Mouse (Mus musculus) heart, embryonic 14.5 days (tissue): Measurements from ENCODE around the gene Unc13b. TPM values are rescaled to one million over a fixed set of nuclear protein-coding genes. Genes with fewer than 3 reads are reported as not detected.

Source experiments
- ATAC-seq: fragments of 200-750 bp; cut with Nextera tagmentation; 2 replicates; pipeline ENCODE4 v1.8.0; 2017; ENCODE audit warnings: low read depth, moderate TSS enrichment; ENCODE audit not compliant: insufficient number of reproducible peaks, insufficient read depth, low FRiP score
- H3K27ac ChIP-seq, 2 experiments: fragments of 200-500 bp in 1 of 2; fragments of 300-500 bp in 1 of 2; sonication (generic) in 1 of 2; replicated peaks in 1 of 2; 2 replicates each; pipeline ENCODE4 v1.5.1; 2012 to 2014; ENCODE audit warnings: low read depth in 2 of 2, low read length in 2 of 2, control low read depth in 1 of 2, mild to moderate bottlenecking in 1 of 2, mixed read lengths in 1 of 2; ENCODE audit not compliant: control insufficient read depth in 1 of 2, insufficient read depth in 1 of 2
- H3K27me3 ChIP-seq: fragments of 300-500 bp; sonication (generic); 2 replicates; pipeline ENCODE4 v1.6.1; 2014; ENCODE audit warnings: mild to moderate bottlenecking, low read length, control low read depth; ENCODE audit not compliant: control insufficient read depth, insufficient read depth
- H3K36me3 ChIP-seq: fragments of 300-500 bp; sonication (generic); 2 replicates; pipeline ENCODE4 v1.6.1; 2014; ENCODE audit warnings: mild to moderate bottlenecking, control low read depth, low read length, mixed read lengths; ENCODE audit not compliant: control insufficient read depth, insufficient read depth
- H3K4me1 ChIP-seq, 2 experiments: fragments of 200-500 bp in 1 of 2; fragments of 300-500 bp in 1 of 2; sonication (generic) in 1 of 2; 2 replicates each; pipeline ENCODE4 v1.6.1; 2012 to 2014; ENCODE audit warnings: low read length in 2 of 2, control low read depth in 1 of 2, mixed read lengths in 1 of 2; ENCODE audit not compliant: control insufficient read depth in 2 of 2, insufficient read depth in 2 of 2
- H3K4me2 ChIP-seq: fragments of 300-500 bp; sonication (generic); 2 replicates; pipeline ENCODE4 v1.6.1; 2014; ENCODE audit warnings: mild to moderate bottlenecking, low read length
- H3K4me3 ChIP-seq, 2 experiments: fragments of 200-500 bp in 1 of 2; fragments of 300-500 bp in 1 of 2; sonication (generic) in 1 of 2; 2 replicates each; pipeline ENCODE4 v1.5.1; 2012 to 2014; ENCODE audit warnings: low read length in 2 of 2, mild to moderate bottlenecking in 2 of 2, control low read depth in 1 of 2, low read depth in 1 of 2, moderate library complexity in 1 of 2; ENCODE audit not compliant: control insufficient read depth in 1 of 2, insufficient read depth in 1 of 2
- H3K9ac ChIP-seq: fragments of 300-500 bp; sonication (generic); 2 replicates; pipeline ENCODE4 v1.6.1; 2014; ENCODE audit warnings: mild to moderate bottlenecking, low read length
- H3K9me3 ChIP-seq: fragments of 300-500 bp; sonication (generic); 2 replicates; pipeline ENCODE4 v1.6.1; 2016; ENCODE audit warnings: low read length, control low read depth; ENCODE audit not compliant: control insufficient read depth
- WGBS: fragments of 180-500 bp; shearing (Covaris S2); extraction: QIAGEN DNeasy Blood & Tissue Kit; methylation state at CpG from one replicate; pipeline ENCODE4 v1.1.7; 2014; 5-methylcytosine and 5-hydroxymethylcytosine counted together
- polyA plus RNA-seq: library from polyadenylated mRNA; unstranded; fragments of >200 nt; fragmentation: Nextera tagmentation; extraction: Ambion mirVana; gene quantifications from 2 replicates; pipeline ENCODE4 v1.2.1, GENCODE M21; 2014

Gene Unc13b
- 16.4 and 19.1 TPM in 2 replicates for polyA plus RNA-seq

- peak; percentile 94 for ATAC-seq
- H3K27ac ChIP-seq: peak within 1 kb of the TSS; percentile 77 to 86
- under 1% methylated on average over 82 of the region's 90 CpGs for WGBS
Observed at GRCm38 (mm10) chr4:43058753-43059654, at the start of gene Unc13b. Gene Unc13b, plus strand, starts transcription at chr4:43058953.

GRCm38 (mm10) chr4:43010161-43011038 is 48.4 kb upstream of the Unc13b start, which contains the start of gene Fancg:
Gene Fancg, minus strand, starts transcription at chr4:43010506.
- peak within 1 kb of the TSS; percentile 7 to 73; a peak in 2 of 4 replicates for H3K27ac ChIP-seq
- H3K27me3 ChIP-seq: no peaks in the 10 kb centered on the region
- peak within 1 kb of the TSS; percentile 77 for H3K9ac ChIP-seq
- peak within 1 kb of the TSS; percentile 63 to 99 for H3K4me3 ChIP-seq
- ATAC-seq: peak; percentile 74
- peaks cover 8 to 12% of the 10 kb centered on the region in 2 experiments for H3K4me1 ChIP-seq
- 2% methylated on average over 37 of the region's 37 CpGs for WGBS
- no peaks in the 10 kb centered on the region for H3K9me3 ChIP-seq
- peaks cover 7% of the 10 kb centered on the region; the same call in 1 of the 2 replicates for H3K36me3 ChIP-seq
- peak within 1 kb of the TSS; percentile 82 for H3K4me2 ChIP-seq

More at GRCm38 (mm10) chr4:43058753-43059654, at the start of gene Unc13b:
- Histone ChIP-seq H3K4me3 (peak within 1 kb of the TSS; percentile 74 to 76), H3K9ac (peak within 1 kb of the TSS; percentile 86), H3K9me3 (no peaks in the 10 kb centered on the region), H3K4me1 (peaks cover 0 to 24% of the 10 kb centered on the region in 2 experiments; a peak in 2 of 4 replicates), H3K36me3 (no peaks in the 10 kb centered on the region), H3K4me2 (peak within 1 kb of the TSS; percentile 78), H3K27me3 (no peaks in the 10 kb centered on the region)

GRCm38 (mm10) chr4:43012091-43012490 is 46.7 kb upstream of the Unc13b start:
- ATAC-seq: no peak
- Histone ChIP-seq H3K4me1 (peaks cover 8 to 12% of the 10 kb centered on the region in 2 experiments), H3K4me2 (no peak overlapping the region), H3K9ac (no peak overlapping the region), H3K27ac (no peak overlapping the region), H3K36me3 (peaks cover 3% of the 10 kb centered on the region; the same call in 1 of the 2 replicates), H3K9me3 (no peaks in the 10 kb centered on the region), H3K4me3 (no peak overlapping the region), H3K27me3 (no peaks in the 10 kb centered on the region)
- 93% methylated on average over 1 of the region's 1 CpGs for WGBS

GRCm38 (mm10) chr4:43018156-43018555 is 40.6 kb upstream of the Unc13b start:
- Histone ChIP-seq H3K9me3 (no peaks in the 10 kb centered on the region), H3K27me3 (no peaks in the 10 kb centered on the region), H3K4me1 (peaks cover 2 to 5% of the 10 kb centered on the region in 2 experiments; a peak in 3 of 4 replicates), H3K36me3 (peaks cover 62% of the 10 kb centered on the region), H3K4me2 (no peak overlapping the region), H3K4me3 (no peak overlapping the region), H3K27ac (no peak overlapping the region), H3K9ac (no peak overlapping the region)
- 93% methylated on average over 4 of the region's 4 CpGs for WGBS
- no peak for ATAC-seq

GRCm38 (mm10) chr4:43019176-43019575 is 39.6 kb upstream of the Unc13b start:
- no peak overlapping the region for H3K9ac ChIP-seq
- no peak for ATAC-seq
- H3K27ac ChIP-seq: no peak overlapping the region
- WGBS: 88% methylated on average over 10 of the region's 10 CpGs
- H3K4me3 ChIP-seq: no peak overlapping the region
- no peak overlapping the region for H3K4me2 ChIP-seq
- H3K9me3 ChIP-seq: no peaks in the 10 kb centered on the region
- no peaks in the 10 kb centered on the region; a peak in 1 of 4 replicates for H3K4me1 ChIP-seq
- H3K36me3 ChIP-seq: peaks cover 73% of the 10 kb centered on the region
- no peaks in the 10 kb centered on the region for H3K27me3 ChIP-seq

GRCm38 (mm10) chr4:43019641-43020465 is 38.9 kb upstream of the Unc13b start:
- H3K36me3 ChIP-seq: peaks cover 76% of the 10 kb centered on the region
- 89% methylated on average over 23 of the region's 23 CpGs for WGBS
- H3K4me1 ChIP-seq: peaks cover 4 to 6% of the 10 kb centered on the region in 2 experiments
- H3K9ac ChIP-seq: no peak overlapping the region
- no peaks in the 10 kb centered on the region for H3K9me3 ChIP-seq
- no peak overlapping the region for H3K27ac ChIP-seq
- no peak for ATAC-seq
- H3K4me3 ChIP-seq: no peak overlapping the region
- no peaks in the 10 kb centered on the region for H3K27me3 ChIP-seq
- H3K4me2 ChIP-seq: no peak overlapping the region
